Mouse (Mus musculus) cortical plate, adult 2 months (tissue): ENCODE measurements around the gene Nhlrc4. TPM values are rescaled to one million over a fixed set of nuclear protein-coding genes. Genes with fewer than 3 reads are reported as not detected.

Source experiments
- H3K27ac ChIP-seq: fragments of 200-500 bp; 2 replicates; pipeline ENCODE4 v1.5.1; 2012; ENCODE audit warnings: low read length, control low read depth, inconsistent platforms; ENCODE audit not compliant: insufficient read depth
- H3K4me1 ChIP-seq: fragments of 200-500 bp; 2 replicates; pipeline ENCODE4 v1.6.1; 2011; ENCODE audit warnings: low read length; ENCODE audit not compliant: control insufficient read depth, insufficient read depth
- H3K4me3 ChIP-seq: fragments of 200-500 bp; 2 replicates; pipeline ENCODE4 v1.5.1; 2011; ENCODE audit warnings: mild to moderate bottlenecking, low read length, control low read depth; ENCODE audit not compliant: insufficient read depth
- CTCF ChIP-seq: fragments of 200-500 bp; IDR thresholded peaks from 2 replicates; pipeline ENCODE4 v1.5.1; 2011; ENCODE audit warnings: mild to moderate bottlenecking, control low read depth, low read length; ENCODE audit not compliant: insufficient read depth; ENCODE audit errors: extremely low read depth
- POLR2A ChIP-seq: fragments of 200-500 bp; IDR thresholded peaks from 2 replicates; pipeline ENCODE4 v1.6.1; 2011; ENCODE audit warnings: mild to moderate bottlenecking, low read length, control low read depth; ENCODE audit not compliant: insufficient read depth; ENCODE audit errors: extremely low read depth
- polyA plus RNA-seq: library from polyadenylated mRNA; depleted of rRNA; stranded (reverse); fragments of >200 nt; gene quantifications from 2 replicates; pipeline ENCODE4 v1.2.3, GENCODE M21; 2012; rRNA removed

Gene Nhlrc4
- polyA plus RNA-seq, 1 experiment, result 1.9 TPM

GRCm38 (mm10) chr17:25913877-25914275 is 30.9 kb downstream of the Nhlrc4 start:
- H3K4me3 ChIP-seq, result no peak overlapping the region
- H3K4me1 ChIP-seq, result peaks cover 25% of the 10 kb centered on the region
- TF ChIP-seq CTCF (no peak), POLR2A (no peak)
- peak overlapping the region; percentile 26 for H3K27ac ChIP-seq

GRCm38 (mm10) chr17:25913186-25913876 is 31.4 kb downstream of the Nhlrc4 start:
- TF ChIP-seq CTCF, result no peak
- TF ChIP-seq POLR2A, result no peak
- H3K4me1 ChIP-seq, result peaks cover 25% of the 10 kb centered on the region
- no peak overlapping the region for H3K4me3 ChIP-seq
- H3K27ac ChIP-seq, result peak overlapping the region; percentile 26

GRCm38 (mm10) chr17:25911816-25912215 is 32.9 kb downstream of the Nhlrc4 start:
- TF ChIP-seq CTCF, result no peak
- TF ChIP-seq POLR2A, result no peak
- H3K4me3 ChIP-seq, result no peak overlapping the region
- peak overlapping the region; percentile 70 for H3K27ac ChIP-seq
- peaks cover 30% of the 10 kb centered on the region for H3K4me1 ChIP-seq

GRCm38 (mm10) chr17:25907640-25908039 is 37.1 kb downstream of the Nhlrc4 start:
- TF ChIP-seq CTCF (no peak), POLR2A (no peak)
- Histone ChIP-seq H3K4me1 (peaks cover 20% of the 10 kb centered on the region), H3K27ac (no peak overlapping the region), H3K4me3 (no peak overlapping the region)

- peaks cover 12% of the 10 kb centered on the region for H3K4me1 ChIP-seq
- TF ChIP-seq CTCF (no peak), POLR2A (no peak)
- no peak overlapping the region for H3K27ac ChIP-seq
- H3K4me3 ChIP-seq, result no peak overlapping the region
Measured at GRCm38 (mm10) chr17:25903061-25903460, 41.7 kb downstream of the Nhlrc4 start.

GRCm38 (mm10) chr17:25900193-25900592 is 44.6 kb downstream of the Nhlrc4 start:
- Histone ChIP-seq H3K4me1 (peaks cover 2% of the 10 kb centered on the region; the same call in 1 of the 2 replicates), H3K27ac (no peak overlapping the region), H3K4me3 (no peak overlapping the region)
- TF ChIP-seq POLR2A, result no peak
- no peak for TF ChIP-seq CTCF

GRCm38 (mm10) chr17:25895891-25896290 is 48.9 kb downstream of the Nhlrc4 start:
- Histone ChIP-seq H3K27ac (no peak overlapping the region), H3K4me3 (no peak overlapping the region), H3K4me1 (peaks cover 2% of the 10 kb centered on the region; the same call in 1 of the 2 replicates)
- no peak for TF ChIP-seq CTCF
- no peak for TF ChIP-seq POLR2A

GRCm38 (mm10) chr17:25895415-25895814 is 49.3 kb downstream of the Nhlrc4 start:
- H3K4me3 ChIP-seq, result no peak overlapping the region
- H3K4me1 ChIP-seq, result peaks cover 2% of the 10 kb centered on the region; the same call in 1 of the 2 replicates
- TF ChIP-seq CTCF (no peak), POLR2A (no peak)
- H3K27ac ChIP-seq, result no peak overlapping the region

- Histone ChIP-seq H3K4me1 (peaks cover 3% of the 10 kb centered on the region; the same call in 1 of the 2 replicates), H3K27ac (no peak overlapping the region), H3K4me3 (no peak overlapping the region)
- TF ChIP-seq POLR2A, result no peak
- peak; percentile 98 for TF ChIP-seq CTCF
Measured at GRCm38 (mm10) chr17:25893975-25894617, 50.7 kb downstream of the Nhlrc4 start.

Other genes with a start within 250 kb of the Nhlrc4 start
- gene Gng13, start 227.8 kb downstream of the Nhlrc4 start, polyA plus RNA-seq, result 438 and 442 TPM in 2 replicates
- 2.3 and 2.4 TPM in 2 replicates for gene Chtf18, start 217.5 kb downstream of the Nhlrc4 start, polyA plus RNA-seq
- 129 and 142 TPM in 2 replicates for gene Rpusd1, start 217.3 kb downstream of the Nhlrc4 start, polyA plus RNA-seq
- gene Mslnl, start 208.9 kb downstream of the Nhlrc4 start, polyA plus RNA-seq, result 0.77 and 1.0 TPM in 2 replicates
- gene Msln, start 190.6 kb downstream of the Nhlrc4 start, polyA plus RNA-seq, result 2.3 and 3.0 TPM in 2 replicates
- 39.4 and 41.9 TPM in 2 replicates for gene Narfl, start 171.2 kb downstream of the Nhlrc4 start, polyA plus RNA-seq
- 230 and 253 TPM in 2 replicates for gene Haghl, start 159.3 kb downstream of the Nhlrc4 start, polyA plus RNA-seq
- gene Ccdc78, start 158.4 kb downstream of the Nhlrc4 start, polyA plus RNA-seq, result 0.17 and 0.52 TPM in 2 replicates
- 152 and 159 TPM in 2 replicates for gene Fam173a, start 152.1 kb downstream of the Nhlrc4 start, polyA plus RNA-seq
- 2.3 and 4.0 TPM in 2 replicates for gene AC134908.4, start 149.3 kb downstream of the Nhlrc4 start, polyA plus RNA-seq
- 134 and 141 TPM in 2 replicates for gene Metrn, start 147.8 kb downstream of the Nhlrc4 start, polyA plus RNA-seq
- 670 and 731 TPM in 2 replicates for gene Fbxl16, start 135.9 kb downstream of the Nhlrc4 start, polyA plus RNA-seq
- gene Wdr24, start 121.3 kb downstream of the Nhlrc4 start, polyA plus RNA-seq, result 36.4 and 40.0 TPM in 2 replicates
- gene Jmjd8, start 116.1 kb downstream of the Nhlrc4 start, polyA plus RNA-seq, result 55.6 and 58.1 TPM in 2 replicates
- 284 and 299 TPM in 2 replicates for gene Stub1, start 111.6 kb downstream of the Nhlrc4 start, polyA plus RNA-seq
- 109 and 118 TPM in 2 replicates for gene Rhbdl1, start 107.7 kb downstream of the Nhlrc4 start, polyA plus RNA-seq
- 40.8 and 45.0 TPM in 2 replicates for gene Gm20683, start 103.2 kb downstream of the Nhlrc4 start, polyA plus RNA-seq
- gene Rhot2, start 100.1 kb downstream of the Nhlrc4 start, polyA plus RNA-seq, result 108 and 119 TPM in 2 replicates
- 38.2 and 48.5 TPM in 2 replicates for gene Wdr90, start 83.5 kb downstream of the Nhlrc4 start, polyA plus RNA-seq
- 29.2 and 29.9 TPM in 2 replicates for gene Mcrip2, start 76.2 kb downstream of the Nhlrc4 start, polyA plus RNA-seq
- 76.5 and 79.2 TPM in 2 replicates for gene Mettl26, start 69.9 kb downstream of the Nhlrc4 start, polyA plus RNA-seq
- 0.26 and 0.61 TPM in 2 replicates for gene Wfikkn1, start 64.1 kb downstream of the Nhlrc4 start, polyA plus RNA-seq
- gene Rab40c, start 25.2 kb downstream of the Nhlrc4 start, polyA plus RNA-seq, result 68.9 and 71.1 TPM in 2 replicates
- 156 and 159 TPM in 2 replicates for gene Pigq, start within 50 bp of the Nhlrc4 start, polyA plus RNA-seq
- 0.79 and 0.92 TPM in 2 replicates for gene A930017K11Rik, start 7.6 kb upstream of the Nhlrc4 start, polyA plus RNA-seq
- 45.8 and 48.0 TPM in 2 replicates for gene Capn15, start 40.8 kb upstream of the Nhlrc4 start, polyA plus RNA-seq
- gene Rab11fip3, start 124.6 kb upstream of the Nhlrc4 start, polyA plus RNA-seq, result 88.5 and 94.2 TPM in 2 replicates
- gene Decr2, start 145.4 kb upstream of the Nhlrc4 start, polyA plus RNA-seq, result 43.5 and 49.8 TPM in 2 replicates
- 11.5 and 11.8 TPM in 2 replicates for gene Nme4, start 150.6 kb upstream of the Nhlrc4 start, polyA plus RNA-seq
- 27.4 and 31.6 TPM in 2 replicates for gene Tmem8, start 168.3 kb upstream of the Nhlrc4 start, polyA plus RNA-seq
- 96.3 and 101 TPM in 2 replicates for gene Mrpl28, start 178.5 kb upstream of the Nhlrc4 start, polyA plus RNA-seq
- 15.4 and 16.0 TPM in 2 replicates for gene Axin1, start 193.7 kb upstream of the Nhlrc4 start, polyA plus RNA-seq